Mouse (Mus musculus) limb, embryonic 13.5 days (tissue): ENCODE measurements around the gene Hspb8. TPM values are rescaled to one million over a fixed set of nuclear protein-coding genes. Genes with fewer than 3 reads are reported as not detected.
"Not testable (repeated sequence)": the region's sequence is repeated elsewhere in the genome, so short reads cannot be mapped to it uniquely, and the experiment has no call there.

Experiments
- ATAC-seq: fragments of 200-750 bp; cut with Nextera tagmentation; 2 replicates; pipeline ENCODE4 v1.8.0; 2017; ENCODE audit warnings: low read depth, moderate number of reproducible peaks, moderate TSS enrichment; ENCODE audit not compliant: low FRiP score
- H3K27ac ChIP-seq: fragments of 300-500 bp; sonication (generic); 2 replicates; pipeline ENCODE4 v1.5.1; 2015; ENCODE audit warnings: inconsistent platforms, mild to moderate bottlenecking, moderate library complexity
- H3K27me3 ChIP-seq: fragments of 300-500 bp; sonication (generic); 2 replicates; pipeline ENCODE4 v1.6.1; 2015; ENCODE audit warnings: mild to moderate bottlenecking, inconsistent platforms
- H3K36me3 ChIP-seq: fragments of 300-500 bp; sonication (generic); 2 replicates; pipeline ENCODE4 v1.6.1; 2015; ENCODE audit warnings: inconsistent platforms, mild to moderate bottlenecking, moderate library complexity
- H3K4me1 ChIP-seq: fragments of 300-500 bp; sonication (generic); 2 replicates; pipeline ENCODE4 v1.6.1; 2015; ENCODE audit warnings: inconsistent platforms
- H3K4me2 ChIP-seq: fragments of 300-500 bp; sonication (generic); replicated peaks from 2 replicates; pipeline ENCODE4 v1.6.1; 2015; ENCODE audit warnings: inconsistent platforms, mild to moderate bottlenecking, moderate library complexity
- H3K4me3 ChIP-seq: fragments of 300-500 bp; sonication (generic); 2 replicates; pipeline ENCODE4 v1.5.1; 2015; ENCODE audit warnings: moderate library complexity, mild to moderate bottlenecking, inconsistent platforms
- H3K9ac ChIP-seq: fragments of 300-500 bp; sonication (generic); 2 replicates; pipeline ENCODE4 v1.6.1; 2015; ENCODE audit warnings: mild to moderate bottlenecking, inconsistent platforms
- H3K9me3 ChIP-seq: fragments of 300-500 bp; sonication (generic); 2 replicates; pipeline ENCODE4 v1.6.1; 2016; ENCODE audit warnings: inconsistent platforms
- WGBS: fragments of 180-500 bp; shearing (Covaris S2); methylation state at CpG from one replicate; pipeline ENCODE4 v1.1.7; 2015; 5-methylcytosine and 5-hydroxymethylcytosine counted together
- polyA plus RNA-seq: library from polyadenylated mRNA; unstranded; fragments of >200 nt; fragmentation: Nextera tagmentation; extraction: Ambion mirVana; gene quantifications from 2 replicates; pipeline ENCODE4 v1.2.1, GENCODE M21; 2015

Hspb8 gene
- polyA plus RNA-seq, 1 experiment from 2014 or later, result 13.5 TPM

DNA sequence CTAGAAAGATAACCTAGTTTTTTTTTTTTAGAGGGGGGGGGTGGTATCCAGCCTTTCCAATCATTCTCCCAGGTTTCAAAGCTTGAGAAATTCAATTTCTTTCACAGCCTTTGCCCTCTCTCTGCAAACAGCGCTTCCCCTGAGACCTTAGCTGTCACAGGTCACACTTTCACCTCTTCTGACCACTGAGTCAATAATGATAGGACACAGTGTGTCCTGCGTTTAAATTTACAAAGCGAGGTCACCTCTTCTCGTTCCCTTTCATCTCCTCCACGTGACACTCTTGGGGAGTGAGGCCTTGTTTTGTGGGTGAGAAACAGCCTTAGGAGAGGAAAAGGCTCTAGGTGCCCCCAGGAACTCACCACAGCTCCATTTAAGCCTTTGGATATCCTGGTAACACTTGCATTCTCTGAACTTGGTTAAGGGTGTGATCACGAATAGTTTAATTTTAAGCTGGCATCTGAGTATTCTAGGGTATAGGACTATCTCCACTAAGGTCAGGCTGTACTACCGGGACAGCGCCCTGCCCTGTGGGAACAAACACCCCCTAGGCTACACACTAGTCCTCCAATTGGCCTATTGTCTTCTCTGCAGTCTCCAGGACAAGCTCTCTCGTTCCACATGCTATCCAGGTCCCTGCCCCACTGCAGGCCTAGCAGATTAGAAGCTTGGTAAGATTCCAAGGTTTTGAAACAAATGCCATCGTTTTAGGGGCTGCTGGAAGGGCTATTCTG, 23.1 kb upstream of the Hspb8 start:
- Histone ChIP-seq H3K4me2 (no peak overlapping the region), H3K4me1 (peaks cover 16% of the 10 kb centered on the region), H3K36me3 (no peaks in the 10 kb centered on the region), H3K4me3 (no peak overlapping the region), H3K27ac (no peak overlapping the region), H3K27me3 (peaks cover 35% of the 10 kb centered on the region), H3K9ac (no peak overlapping the region), H3K9me3 (no peaks in the 10 kb centered on the region)
- no peak for ATAC-seq
- WGBS, result 42% methylated on average over 10 of the region's 10 CpGs

DNA sequence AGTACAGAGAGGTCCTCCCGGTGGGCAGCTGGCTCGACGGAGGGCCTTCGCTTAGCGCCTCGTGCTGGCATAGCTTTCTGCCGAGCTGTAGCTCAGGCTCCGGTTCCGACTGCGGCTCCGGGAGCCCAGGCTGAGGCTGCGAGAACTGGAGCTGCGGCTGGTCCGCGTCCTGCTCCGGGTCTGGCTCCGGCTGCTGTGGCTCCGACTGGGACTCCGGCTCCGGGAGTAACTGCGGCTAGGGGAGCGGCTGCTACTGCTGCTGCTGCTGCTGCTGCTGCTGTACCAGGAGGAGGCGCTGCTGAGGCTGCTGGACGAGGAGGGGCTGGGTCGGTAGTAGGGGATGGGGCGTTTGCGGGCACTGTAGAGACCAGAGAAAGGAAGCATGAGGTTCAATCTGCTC, 21.9 kb upstream of the Hspb8 start:
- no peaks in the 10 kb centered on the region for H3K36me3 ChIP-seq
- no peak overlapping the region for H3K4me2 ChIP-seq
- no peak overlapping the region for H3K4me3 ChIP-seq
- no peak for ATAC-seq
- no peak overlapping the region for H3K27ac ChIP-seq
- H3K4me1 ChIP-seq, result peaks cover 15% of the 10 kb centered on the region
- H3K27me3 ChIP-seq, result peaks cover 35% of the 10 kb centered on the region
- 57% methylated on average over 27 of the region's 27 CpGs for WGBS
- H3K9ac ChIP-seq, result peak overlapping the region; percentile 13; the same call in 1 of the 2 replicates
- H3K9me3 ChIP-seq, result no peaks in the 10 kb centered on the region

DNA sequence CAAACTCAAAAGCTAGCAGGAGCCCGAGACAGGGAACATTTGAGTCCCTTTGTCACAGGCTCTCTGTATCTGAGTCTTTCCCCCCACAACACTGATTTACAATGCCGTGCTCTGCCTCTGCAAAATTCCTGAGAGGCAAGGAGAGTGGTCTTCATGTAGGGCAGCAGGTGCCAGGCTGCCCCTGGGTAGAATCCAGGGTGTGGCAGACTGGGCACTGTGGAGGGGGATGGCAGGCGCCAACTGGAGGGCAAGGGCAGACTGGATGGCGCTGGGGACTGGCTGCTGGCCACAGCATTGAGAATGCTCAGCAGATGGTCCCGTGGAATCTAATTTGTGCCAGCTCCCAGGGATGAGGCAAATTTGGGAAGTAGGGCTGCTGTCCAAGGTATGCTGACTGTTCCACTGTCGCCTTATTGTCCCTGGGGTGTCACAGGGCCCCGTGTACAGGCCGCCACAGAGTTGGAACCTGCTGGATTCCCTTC, 20.8 kb upstream of the Hspb8 start:
- Histone ChIP-seq H3K4me3 (no peak overlapping the region), H3K36me3 (no peaks in the 10 kb centered on the region), H3K27me3 (peaks cover 35% of the 10 kb centered on the region), H3K9me3 (no peaks in the 10 kb centered on the region), H3K4me2 (no peak overlapping the region), H3K9ac (no peak overlapping the region), H3K27ac (no peak overlapping the region), H3K4me1 (peaks cover 8% of the 10 kb centered on the region)
- ATAC-seq, result no peak
- WGBS, result 82% methylated on average over 8 of the region's 8 CpGs

DNA sequence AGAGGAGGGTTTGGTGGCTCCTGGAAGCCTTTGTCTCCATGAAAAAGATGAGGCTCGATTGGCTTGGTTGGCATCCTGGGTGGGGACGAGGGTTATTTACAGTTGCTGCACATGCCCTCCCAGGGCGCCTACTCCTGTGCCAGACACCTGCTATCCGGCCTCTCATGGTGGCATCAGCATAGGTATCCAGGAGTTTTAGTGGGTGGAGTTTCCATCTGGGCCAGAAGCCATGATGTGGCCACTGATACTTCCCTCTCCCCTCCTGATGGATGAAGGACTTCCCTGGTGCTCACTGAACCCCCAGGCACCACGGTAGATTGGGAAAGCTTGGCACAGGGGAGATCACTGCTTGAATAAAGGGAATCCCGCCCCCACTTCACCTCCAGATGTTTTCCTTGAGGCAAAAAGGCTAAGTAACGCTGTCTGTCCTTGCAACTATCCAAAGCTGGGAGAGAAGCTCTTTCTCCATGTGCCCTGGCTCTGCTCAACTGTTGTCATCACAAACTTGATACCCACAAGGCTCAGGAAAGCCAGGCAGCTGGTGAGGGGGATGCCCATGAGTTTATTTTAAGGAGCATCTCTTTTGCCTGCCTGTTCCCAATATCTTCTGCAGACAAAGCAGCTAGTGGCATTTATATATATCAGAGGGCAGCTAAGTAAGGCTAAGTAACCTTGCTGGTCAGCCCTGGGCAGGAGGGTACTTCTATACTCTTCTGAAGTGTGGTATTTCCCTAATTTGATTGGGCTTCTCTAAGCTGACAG, 20.2 kb upstream of the Hspb8 start:
- Histone ChIP-seq H3K4me2 (no peak overlapping the region), H3K27ac (no peak overlapping the region), H3K4me3 (no peak overlapping the region), H3K9me3 (no peaks in the 10 kb centered on the region), H3K4me1 (peaks cover 3% of the 10 kb centered on the region), H3K9ac (no peak overlapping the region), H3K27me3 (peaks cover 34% of the 10 kb centered on the region), H3K36me3 (no peaks in the 10 kb centered on the region)
- ATAC-seq, result no peak
- WGBS, result 64% methylated on average over 7 of the region's 7 CpGs

DNA sequence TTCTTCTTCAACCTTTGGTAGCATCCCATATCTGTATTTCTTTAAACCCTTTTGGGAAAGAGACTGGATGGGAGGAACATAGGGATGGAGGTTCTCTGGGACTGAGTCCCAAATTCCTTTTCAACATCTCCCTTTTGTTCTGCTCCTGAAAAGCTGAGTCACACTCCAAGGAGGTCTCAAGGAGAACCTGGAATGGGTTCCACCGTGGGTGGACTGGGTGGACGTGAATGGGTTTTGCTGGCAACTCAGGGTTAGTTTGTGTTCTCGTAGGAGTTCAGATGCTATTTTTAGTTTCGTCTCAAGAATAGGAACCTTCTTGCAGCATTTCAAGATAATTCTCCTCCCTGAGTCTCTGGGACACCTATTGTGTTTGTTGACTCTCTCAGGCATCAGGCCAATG, 17.6 kb upstream of the Hspb8 start:
- ATAC-seq, result no peak
- H3K27me3 ChIP-seq, result peaks cover 14% of the 10 kb centered on the region
- H3K9me3 ChIP-seq, result no peaks in the 10 kb centered on the region
- 0 out of 2 replicates have a peak, but pooled peaks cover under 1% of the 10 kb centered on the region for H3K4me1 ChIP-seq
- no peak overlapping the region for H3K4me3 ChIP-seq
- H3K4me2 ChIP-seq, result no peak overlapping the region
- no peak overlapping the region for H3K9ac ChIP-seq
- no peak overlapping the region for H3K27ac ChIP-seq
- H3K36me3 ChIP-seq, result no peaks in the 10 kb centered on the region
- 85% methylated on average over 4 of the region's 4 CpGs for WGBS

DNA sequence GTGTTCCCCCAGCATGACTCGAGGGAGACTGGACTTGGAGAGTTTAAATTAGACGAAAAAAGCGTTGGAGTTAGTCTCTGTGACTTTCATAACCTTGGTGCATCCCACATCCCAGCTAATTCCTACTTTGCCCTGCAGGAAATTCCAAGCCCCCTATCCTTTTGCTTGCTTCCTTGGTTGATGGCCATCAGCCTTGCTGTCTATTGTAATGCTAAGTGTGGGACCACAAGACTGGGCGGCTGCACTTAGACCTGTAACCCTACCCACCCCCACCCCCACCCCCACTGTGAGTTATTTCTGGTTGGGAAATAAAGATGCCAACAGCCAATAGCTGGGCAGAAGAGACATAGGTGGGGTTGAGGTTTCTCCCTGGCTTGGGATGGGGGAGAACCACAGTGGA, 15.7 kb upstream of the Hspb8 start:
- H3K9me3 ChIP-seq, result no peaks in the 10 kb centered on the region
- H3K4me1 ChIP-seq, result 0 out of 2 replicates have a peak, but pooled peaks cover 6% of the 10 kb centered on the region
- no peak overlapping the region for H3K9ac ChIP-seq
- 0 out of 2 replicates have a peak, but pooled peaks cover 6% of the 10 kb centered on the region for H3K27me3 ChIP-seq
- WGBS, result 41% methylated on average over 4 of the region's 4 CpGs
- no peak overlapping the region for H3K27ac ChIP-seq
- no peak overlapping the region for H3K4me2 ChIP-seq
- no peaks in the 10 kb centered on the region for H3K36me3 ChIP-seq
- ATAC-seq, result no peak
- H3K4me3 ChIP-seq, result no peak overlapping the region

DNA sequence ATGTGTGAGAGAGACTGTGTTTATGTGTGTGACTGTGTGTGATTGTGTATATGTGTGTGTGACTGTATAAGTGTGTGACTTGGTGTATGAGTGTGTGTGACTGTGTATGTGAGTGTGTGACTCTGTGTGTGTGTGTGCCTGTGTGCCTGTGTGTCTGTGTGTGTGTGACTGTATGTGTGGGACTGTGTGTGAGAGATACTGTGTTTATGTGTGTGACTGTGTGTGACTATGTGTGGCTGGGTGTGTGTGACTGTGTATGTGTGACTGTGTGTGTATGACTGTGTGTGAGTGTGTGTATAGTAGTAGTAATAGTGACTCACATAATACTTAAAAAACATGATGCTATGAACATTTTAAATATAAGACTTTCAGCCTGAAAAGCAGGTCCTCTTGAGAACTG, 13.5 kb upstream of the Hspb8 start:
- Histone ChIP-seq H3K36me3 (no peaks in the 10 kb centered on the region), H3K9ac (no peak overlapping the region), H3K4me1 (0 out of 2 replicates have a peak, but pooled peaks cover 6% of the 10 kb centered on the region), H3K4me3 (no peak overlapping the region), H3K4me2 (no peak overlapping the region), H3K27ac (no peak overlapping the region), H3K27me3 (no peaks in the 10 kb centered on the region), H3K9me3 (no peaks in the 10 kb centered on the region)
- no peak for ATAC-seq

DNA sequence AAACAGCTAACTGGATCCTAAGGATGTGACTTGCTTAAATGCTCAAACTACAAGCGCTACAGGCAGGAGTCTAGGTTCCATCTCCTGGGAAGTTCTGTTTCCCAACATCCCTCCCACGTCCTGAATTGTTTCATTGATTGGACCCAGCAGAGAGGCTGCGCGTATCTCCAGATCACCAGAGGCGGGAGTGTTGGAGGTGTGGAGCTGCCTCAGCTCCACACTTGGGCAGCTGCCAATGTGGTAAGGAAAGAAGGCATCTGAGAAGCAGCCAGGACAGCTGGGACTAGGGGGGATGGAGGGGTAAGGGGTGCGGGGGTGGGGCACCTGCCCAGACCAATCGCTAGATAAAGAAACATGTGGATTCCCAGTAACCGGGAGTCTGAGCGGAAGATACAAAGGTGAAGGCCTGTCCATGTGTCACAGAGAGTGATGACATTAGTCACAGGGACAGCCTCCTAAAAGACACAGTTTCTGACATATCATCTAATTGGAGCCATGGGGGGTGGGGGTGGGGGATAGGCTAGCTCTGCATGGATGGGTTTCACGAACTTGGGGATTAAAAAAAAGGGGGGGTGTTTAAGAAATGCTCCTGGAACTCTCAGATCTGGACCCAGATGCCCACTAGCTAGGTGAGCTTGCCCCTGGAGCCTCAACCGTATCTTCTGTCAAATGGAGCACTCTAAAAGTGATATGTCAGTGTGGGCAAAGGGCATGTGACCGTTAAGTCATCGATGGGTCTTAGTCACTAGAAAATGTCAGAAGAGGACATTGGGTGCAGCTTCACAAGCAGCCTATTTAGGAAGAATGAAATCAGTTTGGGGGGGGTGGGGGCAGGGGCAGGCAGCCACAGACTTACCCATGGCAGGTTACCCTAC, 12.5 kb upstream of the Hspb8 start:
- Histone ChIP-seq H3K4me3 (no peak overlapping the region), H3K27me3 (no peaks in the 10 kb centered on the region), H3K9ac (no peak overlapping the region), H3K4me1 (peaks cover 8% of the 10 kb centered on the region; the same call in 1 of the 2 replicates), H3K27ac (no peak overlapping the region), H3K9me3 (no peaks in the 10 kb centered on the region), H3K36me3 (no peaks in the 10 kb centered on the region), H3K4me2 (no peak overlapping the region)
- WGBS, result 57% methylated on average over 13 of the region's 13 CpGs
- ATAC-seq, result peak; percentile 59

DNA sequence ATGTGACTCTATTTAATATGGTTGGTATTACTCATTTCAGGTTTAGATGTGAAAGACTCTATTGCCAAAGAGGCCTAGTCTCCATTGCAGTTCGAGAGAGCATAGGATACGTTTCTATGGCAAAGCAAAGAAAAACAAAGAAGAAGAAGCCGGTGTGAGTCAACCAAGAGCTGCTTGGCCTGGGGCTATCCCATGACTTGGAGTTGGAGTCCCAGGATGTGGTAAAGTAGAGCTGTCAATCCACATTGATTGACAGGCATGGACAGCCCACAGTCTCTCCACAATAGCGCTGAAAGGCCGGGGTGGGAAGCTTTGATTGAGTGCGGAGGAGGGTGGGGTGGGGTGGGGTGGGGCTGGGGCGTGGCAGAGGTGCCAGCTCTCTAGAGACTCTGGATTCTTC, 10.2 kb upstream of the Hspb8 start:
- H3K4me1 ChIP-seq, result peaks cover 10% of the 10 kb centered on the region; the same call in 1 of the 2 replicates
- H3K4me3 ChIP-seq, result no peak overlapping the region
- WGBS, result 69% methylated on average over 7 of the region's 7 CpGs
- no peaks in the 10 kb centered on the region for H3K36me3 ChIP-seq
- no peak overlapping the region for H3K27ac ChIP-seq
- no peaks in the 10 kb centered on the region for H3K27me3 ChIP-seq
- no peaks in the 10 kb centered on the region for H3K9me3 ChIP-seq
- no peak for ATAC-seq
- no peak overlapping the region for H3K4me2 ChIP-seq
- no peak overlapping the region for H3K9ac ChIP-seq

DNA sequence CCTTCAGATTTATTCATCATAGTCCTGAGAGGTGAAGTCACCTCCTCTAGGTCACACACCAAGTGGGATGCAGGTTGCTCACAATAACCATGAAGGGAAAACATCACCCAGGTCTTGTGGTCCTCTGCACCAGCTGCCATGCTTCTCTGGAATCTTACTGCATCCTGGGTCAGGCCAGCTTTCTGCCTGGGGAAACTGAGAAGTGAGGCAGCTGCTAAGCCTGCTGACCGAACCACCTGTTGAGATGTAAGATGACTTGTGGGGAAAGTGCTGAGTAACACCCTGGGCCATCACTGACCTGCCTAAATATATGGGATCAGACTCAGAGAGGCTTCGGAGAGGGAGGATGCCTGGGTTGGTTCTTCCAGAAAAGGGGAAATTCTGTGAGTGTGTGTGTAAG, 4.0 kb upstream of the Hspb8 start:
- Histone ChIP-seq H3K36me3 (no peaks in the 10 kb centered on the region), H3K4me3 (no peak overlapping the region), H3K27me3 (no peaks in the 10 kb centered on the region), H3K4me1 (peaks cover 27% of the 10 kb centered on the region), H3K9ac (no peak overlapping the region), H3K4me2 (no peak overlapping the region), H3K27ac (no peak overlapping the region), H3K9me3 (no peaks in the 10 kb centered on the region)
- ATAC-seq, result no peak
- WGBS, result 73% methylated on average over 2 of the region's 2 CpGs

DNA sequence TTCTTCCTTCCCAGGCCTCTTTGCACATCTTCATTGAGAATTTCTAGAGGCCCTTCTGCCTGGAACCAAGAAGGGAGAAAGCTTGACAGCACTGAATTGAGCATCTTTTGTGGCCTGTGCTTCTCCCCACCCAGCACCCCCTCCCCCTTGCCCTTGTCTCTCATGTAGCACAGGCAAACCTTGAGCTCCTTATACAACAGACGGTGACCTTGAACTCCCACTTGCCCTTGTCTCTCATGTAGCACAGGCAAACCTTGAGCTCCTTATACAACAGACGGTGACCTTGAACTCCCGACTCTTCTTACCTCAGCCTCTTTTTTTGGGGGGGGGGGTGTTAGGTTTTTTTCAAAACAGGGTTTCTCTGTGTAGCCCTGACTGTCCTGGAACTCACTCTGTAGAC, 3.0 kb upstream of the Hspb8 start:
- not testable (repeated sequence) for H3K27me3 ChIP-seq, H3K9ac ChIP-seq, H3K4me2 ChIP-seq, ATAC-seq, H3K27ac ChIP-seq, H3K36me3 ChIP-seq, H3K4me3 ChIP-seq, H3K9me3 ChIP-seq
- H3K4me1 ChIP-seq, result peaks cover 34% of the 10 kb centered on the region
- 90% methylated on average over 3 of the region's 3 CpGs for WGBS

DNA sequence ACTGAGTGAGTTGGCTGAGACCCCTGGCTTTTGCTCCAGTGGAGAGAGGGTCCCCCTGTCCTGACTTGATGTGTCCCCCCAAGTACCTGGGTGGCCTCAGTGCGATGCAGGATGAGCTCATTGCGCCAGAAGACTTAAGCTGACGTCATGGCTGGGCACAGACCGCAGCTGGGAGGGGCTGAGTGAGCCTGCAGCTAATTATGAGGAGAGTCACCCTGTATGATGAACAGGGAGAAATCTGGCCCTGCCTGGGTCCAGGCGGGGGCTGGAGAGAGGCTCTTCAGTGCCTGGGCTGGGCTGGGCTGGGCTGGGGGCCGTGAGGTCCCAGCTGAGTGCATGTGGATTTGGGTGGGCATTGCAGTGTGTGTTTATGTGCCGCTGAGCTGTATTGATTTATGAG, 2.6 kb upstream of the Hspb8 start:
- Histone ChIP-seq H3K9me3 (no peaks in the 10 kb centered on the region), H3K36me3 (no peaks in the 10 kb centered on the region), H3K9ac (0 out of 2 replicates have a peak overlapping the region, but pooled peaks have one; percentile 14), H3K27ac (no peak overlapping the region; the same call in 1 of the 2 replicates), H3K4me1 (peaks cover 36% of the 10 kb centered on the region), H3K4me3 (no peak overlapping the region), H3K4me2 (no peak overlapping the region), H3K27me3 (no peaks in the 10 kb centered on the region)
- no peak for ATAC-seq
- WGBS, result 44% methylated on average over 7 of the region's 7 CpGs
